Mouse (Mus musculus) telencephalon, adult 2 months (tissue): ENCODE measurements around the gene Nid1.
"Not testable (repeated sequence)": the region's sequence is repeated elsewhere in the genome, so short reads cannot be mapped to it uniquely, and the experiment has no call there.

Source experiments
- DNase-seq: peaks from one replicate; pipeline ENCODE4 v3.0.0-alpha.2; 2011; ENCODE audit warnings: low read depth, low spot score

The Nid1 gene

GRCm38 (mm10) chr13:13538585-13539300 is 101.4 kb downstream of the Nid1 start:
- no peak for DNase-seq

- DNase-seq = not testable (repeated sequence)
Measured at GRCm38 (mm10) chr13:13543073-13543472, 105.7 kb downstream of the Nid1 start.

- DNase-seq = peak; percentile 95
Measured at GRCm38 (mm10) chr13:13546792-13547191, 109.4 kb downstream of the Nid1 start.

GRCm38 (mm10) chr13:13547889-13548288 is 110.5 kb downstream of the Nid1 start:
- no peak for DNase-seq

- no peak for DNase-seq
Measured at GRCm38 (mm10) chr13:13548431-13549190, 111.3 kb downstream of the Nid1 start.

- no peak for DNase-seq
Measured at GRCm38 (mm10) chr13:13549687-13550660, 112.6 kb downstream of the Nid1 start.

- no peak for DNase-seq
Measured at GRCm38 (mm10) chr13:13552020-13552419, 114.7 kb downstream of the Nid1 start.

GRCm38 (mm10) chr13:13553660-13554059 is 116.3 kb downstream of the Nid1 start:
- no peak for DNase-seq

- no peak for DNase-seq
Measured at GRCm38 (mm10) chr13:13555196-13555595, 117.8 kb downstream of the Nid1 start.

GRCm38 (mm10) chr13:13557001-13557743 is 119.8 kb downstream of the Nid1 start:
- DNase-seq = no peak

- DNase-seq = no peak
Measured at GRCm38 (mm10) chr13:13558251-13558650, 120.9 kb downstream of the Nid1 start.

GRCm38 (mm10) chr13:13558900-13559299 is 121.5 kb downstream of the Nid1 start:
- DNase-seq = no peak
